Mouse (Mus musculus) CH12.LX (cell line): ENCODE results near the gene Itgb2. TPM values are rescaled to one million over a fixed set of nuclear protein-coding genes. Genes with fewer than 3 reads are reported as not detected.

ENCODE experiments used
- DNase-seq: peaks from one replicate; pipeline ENCODE4 v3.0.0-alpha.2; 2013; ENCODE audit errors: extremely low read depth
- H3K27ac ChIP-seq: 2 replicates; pipeline ENCODE4 v1.5.1; 2012; ENCODE audit warnings: low read depth, mild to moderate bottlenecking, control low read depth, moderate library complexity; ENCODE audit not compliant: insufficient read depth
- H3K27me3 ChIP-seq: replicated peaks from 2 replicates; pipeline ENCODE3; 2012; ENCODE audit warnings: inconsistent platforms
- H3K36me3 ChIP-seq, 2 experiments: replicated peaks in 1 of 2; 2 replicates each; pipeline versions ENCODE3 to v1.6.1; 2012; ENCODE audit warnings: inconsistent platforms in 1 of 2, low read length in 1 of 2, mild to moderate bottlenecking in 1 of 2, mixed read lengths in 1 of 2, moderate library complexity in 1 of 2; ENCODE audit not compliant: control insufficient read depth in 1 of 2, insufficient read depth in 1 of 2
- H3K4me1 ChIP-seq, 2 experiments: 2 replicates each; pipeline ENCODE4 v1.6.1; 2012; ENCODE audit warnings: inconsistent platforms in 1 of 2, moderate library complexity in 1 of 2; ENCODE audit not compliant: insufficient read depth in 2 of 2, control insufficient read depth in 1 of 2
- H3K4me2 ChIP-seq: 2 replicates; pipeline ENCODE4 v1.6.1; 2012; ENCODE audit warnings: low read depth, mild to moderate bottlenecking, control low read depth; ENCODE audit not compliant: poor library complexity, insufficient read depth, severe bottlenecking
- H3K4me3 ChIP-seq, 3 experiments: fragments of 150-350 bp in 1 of 3; sonication (generic) in 1 of 3; replicated peaks in 1 of 3; 2 replicates each; pipeline versions ENCODE3 to v1.5.1; 2011 to 2012; ENCODE audit warnings: low read depth in 2 of 3, low read length in 2 of 3, mild to moderate bottlenecking in 2 of 3, moderate library complexity in 2 of 3, control low read depth in 1 of 3, improper control_type of control experiment in 1 of 3, inconsistent platforms in 1 of 3, mixed read lengths in 1 of 3; ENCODE audit not compliant: poor library complexity in 1 of 3
- H3K79me2 ChIP-seq: replicated peaks from 2 replicates; pipeline ENCODE4 v1.6.1; 2012; ENCODE audit warnings: mild to moderate bottlenecking, moderate library complexity; ENCODE audit not compliant: control insufficient read depth, poor library complexity, insufficient read depth, severe bottlenecking; ENCODE audit errors: extremely low read depth
- H3K9ac ChIP-seq: 2 replicates; pipeline ENCODE4 v1.6.1; 2012; ENCODE audit warnings: low read depth, mild to moderate bottlenecking, control low read depth, moderate library complexity; ENCODE audit not compliant: insufficient read depth
- H3K9me3 ChIP-seq: replicated peaks from 2 replicates; pipeline ENCODE3; 2012; ENCODE audit warnings: low read length, inconsistent platforms, mixed read lengths
- ELF1 ChIP-seq: IDR thresholded peaks from 2 replicates; pipeline ENCODE4 v1.6.1; 2014; ENCODE audit warnings: low read depth, mild to moderate bottlenecking, inconsistent platforms, low read length, improper control_type of control experiment
- ETS1 ChIP-seq: conservative IDR thresholded peaks from 2 replicates; pipeline ENCODE4 v1.6.1; 2012; ENCODE audit warnings: low read depth, mild to moderate bottlenecking, inconsistent platforms, low read length, improper control_type of control experiment, moderate library complexity
- MAZ ChIP-seq: IDR thresholded peaks from 2 replicates; pipeline ENCODE4 v1.6.1; 2012; ENCODE audit warnings: low read depth, mild to moderate bottlenecking, inconsistent platforms, low read length, improper control_type of control experiment, moderate library complexity
- MEF2A ChIP-seq: IDR thresholded peaks from 2 replicates; pipeline ENCODE4 v1.6.1; 2014; ENCODE audit warnings: low read depth, mild to moderate bottlenecking, inconsistent platforms, low read length, improper control_type of control experiment, borderline replicate concordance
- MYC ChIP-seq: IDR thresholded peaks from 2 replicates; pipeline ENCODE4 v1.6.1; 2011; ENCODE audit warnings: low read depth, mild to moderate bottlenecking, improper control_type of control experiment, low read length
- NRF1 ChIP-seq: IDR thresholded peaks from 2 replicates; pipeline ENCODE4 v1.6.1; 2014; ENCODE audit warnings: low read depth, mild to moderate bottlenecking, inconsistent platforms, low read length, improper control_type of control experiment, moderate library complexity
- UBTF ChIP-seq: IDR thresholded peaks from 2 replicates; pipeline ENCODE4 v1.6.1; 2012; ENCODE audit warnings: low read depth, mild to moderate bottlenecking, inconsistent platforms, low read length, improper control_type of control experiment, moderate library complexity
- USF2 ChIP-seq: conservative IDR thresholded peaks from 2 replicates; pipeline ENCODE4 v1.6.1; 2011; ENCODE audit warnings: low read depth, low read length, improper control_type of control experiment
- ZC3H11A ChIP-seq: IDR thresholded peaks from 2 replicates; pipeline ENCODE4 v1.6.1; 2012; ENCODE audit warnings: low read depth, mild to moderate bottlenecking, inconsistent platforms, low read length, improper control_type of control experiment
- ZKSCAN1 ChIP-seq: IDR thresholded peaks from 2 replicates; pipeline ENCODE4 v1.6.1; 2012; ENCODE audit warnings: low read depth, inconsistent platforms, low read length, improper control_type of control experiment, borderline replicate concordance
- dilution Hi-C: fragments of 300-500 bp; cut with MboI; formaldehyde crosslinking; loops from 2 replicates; pipeline ENCODE4 v1.14.3; 2020; ENCODE audit warnings: low sequenced_read_pairs; ENCODE audit not compliant: extremely low pct_unique_long_range_greater_than_20kb, extremely low pct_ligation_motif_present
- in situ Hi-C: fragments of 300-500 bp; cut with MboI; formaldehyde crosslinking; loops from 3 replicates; pipeline ENCODE4 v1.14.3; 2019; ENCODE audit warnings: low sequenced_read_pairs, low pct_ligation_motif_present, low pct_unique_long_range_greater_than_20kb, mixed read lengths
- polyA plus RNA-seq: library from polyadenylated mRNA; unstranded; fragments of >175 nt; gene quantifications from 2 replicates; pipeline ENCODE4 v1.2.1, GENCODE M21; 2012; ENCODE audit warnings: low read depth; ENCODE audit not compliant: insufficient read length
- total RNA-seq, 2 experiments: library from RNA; depleted of rRNA; stranded (reverse); fragments of 300-350 nt in 1 of 2; fragments of >200 nt in 1 of 2; gene quantifications; 2 replicates each; pipeline ENCODE4 v1.2.3; 2012 to 2014

Itgb2 gene
- total and polyA plus RNA-seq, 3 experiments: 32.6 to 54.1 (median 40.2) TPM

DNA sequence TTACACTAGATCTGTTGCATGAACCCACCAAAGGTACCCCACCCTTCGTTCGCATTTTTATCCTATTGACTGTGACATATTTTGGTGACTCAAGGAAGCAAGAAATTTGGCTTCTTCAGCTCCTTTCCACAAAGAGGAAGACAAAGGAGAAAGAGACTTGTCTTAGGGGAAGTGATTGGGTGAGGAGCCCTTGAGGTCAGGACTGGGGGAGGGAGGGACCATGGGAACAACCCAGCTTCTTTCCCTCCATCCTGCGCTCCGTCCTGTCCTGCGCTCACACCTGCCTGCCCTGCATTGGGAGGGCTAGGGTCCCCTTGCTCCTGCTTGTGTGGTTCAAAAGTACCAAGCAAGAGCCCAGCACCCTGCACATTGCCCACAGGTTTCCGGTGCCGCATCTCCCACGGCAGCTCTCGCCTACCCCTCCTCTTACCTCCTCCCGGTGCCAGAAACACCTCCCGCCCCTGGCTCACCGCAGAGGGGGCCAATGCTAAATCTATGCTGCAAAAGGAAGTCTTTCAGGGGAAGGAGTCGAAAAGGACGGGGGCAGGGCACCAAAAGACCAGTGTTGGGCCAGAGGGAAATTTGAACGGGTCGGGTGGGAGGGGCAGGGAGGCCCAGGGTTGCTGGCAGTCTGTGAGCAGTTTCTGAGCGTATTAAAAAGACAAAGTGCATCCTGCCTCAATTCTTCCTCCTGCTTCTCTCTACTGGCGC is 7.9 kb upstream of the Itgb2 start:
- no peaks in the 10 kb centered on the region for H3K27me3 ChIP-seq
- dilution Hi-C loops: no loop called here
- 0 out of 2 replicates have a peak overlapping the region, but pooled peaks have one; percentile 20 for H3K9ac ChIP-seq
- H3K9me3 ChIP-seq: peaks cover 3% of the 10 kb centered on the region
- DNase-seq: peak; percentile 70
- TF ChIP-seq UBTF (no peak), ETS1 (0 out of 2 replicates have a peak, but pooled peaks have one; percentile 6), ZC3H11A (no peak), NRF1 (no peak), USF2 (no peak)
- H3K4me1 ChIP-seq: peaks cover 11 to 66% of the 10 kb centered on the region in 2 experiments
- H3K79me2 ChIP-seq: no peaks in the 10 kb centered on the region
- H3K36me3 ChIP-seq: peaks cover 0 to 2% of the 10 kb centered on the region in 2 experiments
- H3K4me2 ChIP-seq: peak overlapping the region; percentile 46; the same call in 1 of the 2 replicates
- H3K27ac ChIP-seq: peak overlapping the region; percentile 7; the same call in 1 of the 2 replicates
- peak overlapping the region in 2 of 3 experiments; percentile 2 to 47 for H3K4me3 ChIP-seq
- in situ Hi-C loops: no loop called here

DNA sequence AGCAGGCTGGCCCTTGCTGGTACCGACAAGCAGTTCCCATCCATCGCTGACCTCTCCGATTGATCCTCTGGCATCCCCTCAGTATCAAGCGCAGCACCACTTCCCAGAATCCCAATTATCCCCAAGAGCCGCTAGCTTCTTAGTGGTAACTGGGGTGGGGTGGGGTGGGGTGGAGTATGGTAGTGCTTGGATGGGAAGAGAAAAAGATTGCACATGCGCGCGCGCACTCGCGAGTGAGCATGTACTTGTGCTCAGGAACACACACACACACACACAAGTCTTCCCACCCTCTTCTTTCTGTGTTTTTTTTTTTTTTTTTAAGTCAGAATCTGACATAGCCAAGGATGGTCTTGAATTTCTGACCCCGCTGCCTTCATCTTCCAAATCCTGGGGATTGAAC is 7.3 kb upstream of the Itgb2 start:
- H3K4me3 ChIP-seq: peak overlapping the region in 1 of 3 experiments; percentile 47
- TF ChIP-seq ELF1: no peak
- TF ChIP-seq MYC: no peak
- no peak overlapping the region for H3K27ac ChIP-seq
- H3K27me3 ChIP-seq: no peaks in the 10 kb centered on the region
- peak overlapping the region; percentile 46; the same call in 1 of the 2 replicates for H3K4me2 ChIP-seq
- peaks cover 3% of the 10 kb centered on the region for H3K9me3 ChIP-seq
- peaks cover 13 to 66% of the 10 kb centered on the region in 2 experiments for H3K4me1 ChIP-seq
- 0 out of 2 replicates have a peak overlapping the region, but pooled peaks have one; percentile 20 for H3K9ac ChIP-seq
- in situ Hi-C loops (no loop called here), dilution Hi-C loops (no loop called here)
- no peak for DNase-seq
- peaks cover 0 to 6% of the 10 kb centered on the region in 2 experiments for H3K36me3 ChIP-seq
- no peaks in the 10 kb centered on the region for H3K79me2 ChIP-seq

GRCm38 (mm10) chr10:77523321-77523720 is 6.7 kb upstream of the Itgb2 start:
- Histone ChIP-seq H3K9me3 (peaks cover 3% of the 10 kb centered on the region), H3K4me2 (no peak overlapping the region), H3K27ac (no peak overlapping the region), H3K27me3 (no peaks in the 10 kb centered on the region), H3K9ac (no peak overlapping the region), H3K4me1 (peaks cover 13 to 65% of the 10 kb centered on the region in 2 experiments), H3K79me2 (no peaks in the 10 kb centered on the region), H3K36me3 (peaks cover 0 to 7% of the 10 kb centered on the region in 2 experiments), H3K4me3 (no peak overlapping the region)
- dilution Hi-C loops (no loop called here), in situ Hi-C loops (no loop called here)
- DNase-seq: no peak
- TF ChIP-seq MAZ (no peak), MEF2A (no peak), ZKSCAN1 (no peak)
